Mouse (Mus musculus) heart, postnatal 25 days (tissue): ENCODE measurements around the gene Adam11. TPM values are rescaled to one million over a fixed set of nuclear protein-coding genes. Genes with fewer than 3 reads are reported as not detected.
A peak's percentile ranks its signal among the peaks of the same experiment; 100 is the strongest.

Experiments used
- DNase-seq: peaks from one replicate; pipeline ENCODE4 v3.0.0; 2022; ENCODE audit warnings: low spot score
- intact Hi-C: fragments of 180-260 bp; cut with DNase I; formaldehyde crosslinking; loops from one replicate; pipeline ENCODE4 v1.15.1; 2025
- total RNA-seq, 2 experiments: library from RNA; stranded (reverse); gene quantifications; 2 replicates each; pipeline ENCODE4 v1.2.3; 2021

Gene Adam11
- total RNA-seq, 2 experiments from 2014 or later = 3.8 to 4.1 TPM

DNA sequence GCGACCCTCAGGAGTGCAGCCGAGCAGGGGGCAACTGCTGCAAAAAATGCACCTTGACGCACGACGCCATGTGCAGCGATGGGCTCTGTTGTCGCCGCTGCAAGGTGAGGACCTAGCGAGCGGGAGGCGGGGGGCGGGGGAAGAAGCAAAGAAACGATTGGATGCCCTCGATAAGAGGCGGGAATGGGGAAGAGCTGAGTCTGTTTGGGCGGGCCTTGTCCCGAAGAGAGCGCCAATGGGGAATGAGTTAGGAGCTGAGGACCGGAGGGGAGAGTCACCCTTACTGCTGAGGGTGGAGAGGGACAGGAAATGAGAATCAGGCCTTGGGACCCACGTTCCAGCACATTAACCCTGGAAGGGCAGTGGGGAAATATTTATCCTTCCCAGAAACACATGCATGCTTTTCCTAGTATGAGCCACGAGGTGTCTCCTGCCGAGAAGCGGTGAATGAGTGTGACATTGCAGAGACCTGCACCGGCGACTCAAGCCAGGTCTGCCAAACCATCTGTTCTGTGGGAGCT is 13.4 kb downstream of the Adam11 start:
- DNase-seq = peak; percentile 77
- intact Hi-C loops = loop anchor here (1.0 to 5.0 kb wide), 2 partner anchors 90 to 218 kb away; no protein-coding TSS in a partner anchor

DNA sequence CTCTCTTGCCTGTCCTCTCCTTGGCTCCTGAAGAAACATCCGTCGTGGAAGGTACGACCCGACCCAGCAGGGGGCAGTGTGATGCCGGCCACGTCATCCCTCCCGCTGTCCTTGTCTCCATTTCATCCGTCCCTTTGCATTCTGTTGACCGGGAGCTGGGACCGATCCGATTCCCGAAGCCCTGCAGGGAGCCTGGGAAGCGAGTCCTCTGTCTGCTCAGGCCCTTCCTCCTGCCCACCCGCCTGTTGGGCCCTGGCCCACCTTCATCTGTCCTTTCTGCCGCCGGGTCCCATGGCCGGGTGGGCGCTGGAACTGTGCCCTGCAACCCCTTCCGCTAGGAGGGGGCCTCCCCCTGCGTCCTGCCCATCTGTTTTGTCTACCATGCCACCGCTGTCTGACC is 16.4 kb downstream of the Adam11 start:
- intact Hi-C loops = loop anchor here (1.0 to 2.0 kb wide), 2 partner anchors 41 to 75 kb away; partner anchors contain the start of gene Gjc1
- DNase-seq = peak; percentile 70

DNA sequence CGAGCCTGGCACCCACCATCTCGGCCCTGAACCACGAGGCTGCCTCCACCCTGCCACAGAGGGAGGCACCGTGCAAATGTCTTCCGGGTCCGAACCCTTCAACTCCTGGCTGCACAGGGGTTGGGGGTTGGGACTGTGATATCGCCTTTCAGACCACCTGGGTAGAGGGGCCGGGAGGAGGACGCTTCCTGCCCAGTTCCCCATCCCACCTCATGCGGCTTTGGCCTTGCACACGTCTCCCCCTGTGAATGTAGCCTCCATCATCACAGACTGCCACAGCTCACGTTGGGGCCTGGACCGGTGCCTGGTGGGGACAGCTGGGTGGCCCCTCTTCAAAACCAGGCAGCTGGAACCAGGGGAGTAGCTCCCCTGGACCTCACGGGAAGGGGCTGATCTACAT is 16.9 kb downstream of the Adam11 start:
- intact Hi-C loops = no loop called here
- DNase-seq = no peak

DNA sequence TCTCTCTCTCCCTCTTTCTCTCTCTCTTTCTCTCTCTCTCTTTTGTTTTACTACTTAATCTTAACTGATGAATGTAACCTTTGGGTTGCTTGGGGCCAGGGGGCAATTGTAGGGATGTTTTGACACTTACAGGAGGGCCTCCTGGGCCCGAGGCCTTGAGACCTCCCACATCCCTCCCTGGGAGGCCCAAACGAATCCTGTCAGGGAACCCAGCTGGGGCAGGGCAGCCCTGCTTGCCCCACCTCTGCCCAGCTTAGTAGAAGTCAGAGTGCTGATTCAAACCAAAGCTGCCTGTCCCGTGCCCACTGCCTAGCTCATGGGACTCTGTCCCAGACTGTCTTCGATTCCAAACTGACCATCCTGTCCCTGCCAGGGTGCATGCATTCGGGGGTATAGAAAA is 17.4 kb downstream of the Adam11 start:
- DNase-seq = no peak
- intact Hi-C loops = no loop called here

- intact Hi-C loops = no loop called here
- no peak for DNase-seq
Observed at GRCm38 (mm10) chr11:102779081-102779638, 17.9 kb downstream of the Adam11 start.

GRCm38 (mm10) chr11:102779824-102780223 is 18.6 kb downstream of the Adam11 start:
- intact Hi-C loops = no loop called here
- DNase-seq = no peak

GRCm38 (mm10) chr11:102780271-102780985 is 19.2 kb downstream of the Adam11 start:
- intact Hi-C loops = no loop called here
- DNase-seq = peak; percentile 59

DNA sequence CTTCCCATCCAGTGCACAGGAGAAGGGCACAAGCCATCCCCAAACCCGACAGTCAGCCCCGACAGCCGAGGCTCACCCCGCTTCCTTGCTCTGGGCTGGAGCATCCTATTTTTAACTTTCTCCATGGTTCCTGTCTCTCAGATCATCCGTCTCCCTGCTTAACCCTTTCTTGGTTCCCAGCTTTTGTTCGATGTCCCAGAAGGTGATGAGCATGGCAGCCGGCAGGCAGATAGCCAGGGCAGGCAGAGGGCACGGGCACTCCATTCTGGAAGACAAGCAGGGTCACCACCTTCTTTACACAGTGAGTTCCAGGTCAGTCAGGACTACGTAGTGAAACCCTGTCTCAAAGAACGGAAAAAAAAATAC is 19.7 kb downstream of the Adam11 start:
- intact Hi-C loops = no loop called here
- no peak for DNase-seq

DNA sequence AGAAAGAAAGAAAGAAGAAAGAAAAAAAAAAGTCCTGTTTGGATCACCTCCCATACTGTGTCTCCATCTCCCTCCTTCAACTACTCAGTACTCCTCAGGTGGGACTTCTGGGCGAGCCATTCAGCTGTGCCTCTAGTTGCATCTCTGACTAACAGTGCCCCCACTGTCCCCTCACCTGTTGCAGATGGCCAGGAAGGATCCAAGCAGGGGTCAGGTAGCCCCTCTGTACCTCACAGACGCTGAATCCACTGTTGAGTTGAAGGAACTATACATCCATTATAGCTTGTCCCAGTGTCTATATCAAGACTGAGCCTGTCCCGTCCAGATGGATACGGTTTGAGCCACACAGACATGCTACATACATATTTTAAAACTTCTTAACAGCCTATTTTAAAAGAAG is 20.3 kb downstream of the Adam11 start:
- intact Hi-C loops = no loop called here
- no peak for DNase-seq

DNA sequence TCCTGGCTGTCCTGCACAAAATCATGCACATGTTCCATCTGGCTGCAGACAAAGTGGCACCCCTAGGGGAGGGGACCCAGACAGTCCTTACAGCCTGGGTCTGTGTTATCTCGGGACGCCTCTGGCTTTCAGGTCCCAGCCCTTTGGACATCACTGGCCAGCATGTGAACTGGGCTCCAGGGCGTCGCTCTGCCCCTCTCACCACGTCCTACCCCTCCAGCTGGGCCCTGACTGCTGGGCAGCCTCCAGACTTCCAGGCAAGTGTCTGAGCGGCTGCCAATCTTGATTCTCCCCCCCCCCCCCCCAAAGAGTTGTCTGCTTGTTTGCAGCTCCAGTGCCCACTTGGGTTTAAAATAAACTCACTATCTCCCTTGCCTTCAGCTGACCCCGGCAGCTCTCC is 22.2 kb downstream of the Adam11 start:
- no peak for DNase-seq
- intact Hi-C loops = no loop called here

- intact Hi-C loops = no loop called here
- DNase-seq = no peak
Observed at GRCm38 (mm10) chr11:102787688-102788177, 26.5 kb downstream of the Adam11 start.

GRCm38 (mm10) chr11:102791682-102792445 is 30.6 kb downstream of the Adam11 start:
- DNase-seq = no peak

DNA sequence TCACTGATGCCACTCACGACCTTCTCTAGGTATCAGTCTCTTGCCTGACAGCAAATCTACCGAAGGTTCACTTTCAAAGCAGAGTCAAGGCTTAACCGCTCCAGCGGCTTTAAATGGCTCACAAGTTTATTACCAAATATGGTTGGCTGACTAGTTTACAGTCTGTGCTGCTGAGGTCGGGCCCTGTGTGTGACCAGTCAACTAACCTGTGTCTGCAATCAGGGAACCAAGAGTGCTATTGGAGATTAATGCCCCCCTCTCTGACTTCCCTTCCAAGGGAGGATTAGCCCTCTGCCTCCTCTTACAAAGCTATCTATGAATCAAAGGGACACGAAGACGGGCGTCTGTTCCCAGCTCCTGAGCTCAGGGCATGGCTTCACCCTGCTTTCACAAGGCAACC is 32.9 kb downstream of the Adam11 start:
- DNase-seq = no peak
- intact Hi-C loops = no loop called here

More at GRCm38 (mm10) chr11:102791682-102792445, 30.6 kb downstream of the Adam11 start:
- intact Hi-C loops = no loop called here

GRCm38 (mm10) chr11:102803453-102803852 is 42.2 kb downstream of the Adam11 start:
- intact Hi-C loops = no loop called here
- DNase-seq = no peak

DNA sequence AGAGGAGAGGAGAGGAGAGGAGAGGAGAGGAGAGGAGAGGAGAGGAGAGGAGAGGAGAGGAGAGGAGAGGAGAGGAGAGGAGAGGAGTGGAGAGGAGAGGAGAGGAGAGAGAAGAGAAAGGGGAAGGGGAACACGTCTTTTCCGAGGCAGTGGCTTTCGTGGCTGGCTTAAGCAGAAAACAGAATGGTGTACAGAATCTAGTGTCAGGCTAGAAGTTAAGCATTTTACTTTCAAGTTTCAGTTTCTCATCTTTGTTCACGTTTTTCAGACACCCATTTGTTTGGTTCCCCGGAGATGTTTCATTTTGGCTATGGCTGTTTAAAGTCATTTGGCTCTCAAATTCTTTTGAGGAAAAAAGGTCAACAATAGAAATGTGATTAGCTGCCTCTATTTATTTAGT is 47.0 kb downstream of the Adam11 start:
- no peak for DNase-seq
- intact Hi-C loops = no loop called here

GRCm38 (mm10) chr11:102810721-102811485 is 49.7 kb downstream of the Adam11 start:
- no peak for DNase-seq
- intact Hi-C loops = no loop called here

- intact Hi-C loops = no loop called here
- DNase-seq = no peak
Observed at GRCm38 (mm10) chr11:102814881-102815280, 53.6 kb downstream of the Adam11 start.

DNA sequence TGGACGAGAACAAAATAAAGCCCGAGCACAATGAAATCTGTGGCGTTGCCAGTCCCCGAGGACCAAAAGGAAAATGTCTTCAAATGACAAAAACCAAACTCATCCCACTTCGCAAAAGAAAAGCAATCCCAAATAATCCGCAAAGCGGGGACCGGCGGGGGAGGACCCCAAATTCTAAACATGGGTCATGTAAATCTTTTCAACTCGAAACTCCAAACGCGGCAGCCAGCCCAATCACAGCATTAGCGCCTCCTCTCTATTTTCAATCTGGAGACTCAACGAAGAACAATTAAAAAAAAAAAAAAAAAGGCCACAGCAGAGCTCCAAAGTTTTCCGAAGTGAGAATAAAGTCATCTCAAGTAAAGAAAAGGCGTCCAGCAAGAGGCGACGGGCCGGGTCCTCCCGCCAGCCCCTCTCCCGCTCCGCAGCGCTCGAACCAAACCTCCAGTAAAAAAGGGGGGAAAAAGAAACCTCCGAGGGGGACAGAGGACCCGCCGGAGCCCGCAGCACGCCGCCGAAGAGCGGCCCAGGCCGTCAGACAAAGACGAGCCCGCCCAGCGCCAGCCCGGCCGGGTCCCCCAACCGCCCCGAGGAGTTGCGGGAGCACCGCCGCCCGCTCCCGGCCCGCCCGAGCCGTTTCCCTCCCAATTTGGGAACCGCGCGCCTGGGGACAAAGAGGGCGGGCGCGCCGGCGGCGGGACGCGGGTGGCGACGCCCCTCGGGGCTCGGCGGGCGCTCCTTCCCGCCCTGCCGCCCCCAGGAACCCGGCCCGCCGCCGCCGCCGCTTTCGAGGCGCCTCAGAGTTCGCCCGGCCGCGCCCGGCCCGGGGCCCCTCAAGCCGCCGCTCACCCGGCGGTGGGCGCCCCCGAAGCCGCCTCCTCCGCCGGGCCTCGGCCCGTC is 57.1 kb downstream of the Adam11 start:
- intact Hi-C loops = loop anchor here (2.0 kb wide), 1 partner anchor 42 kb away; no protein-coding TSS in a partner anchor
- DNase-seq = no peak
